Mouse (Mus musculus) subcutaneous adipose tissue, adult 2 months (tissue): ENCODE data around the gene C030005K15Rik. TPM values are rescaled to one million over a fixed set of nuclear protein-coding genes. Genes with fewer than 3 reads are reported as not detected.

ENCODE experiments used
- polyA plus RNA-seq: library from polyadenylated mRNA; depleted of rRNA; stranded (reverse); fragments of >200 nt; gene quantifications from 2 replicates; pipeline ENCODE4 v1.2.3, GENCODE M21; 2012; ENCODE audit warnings: low replicate concordance; rRNA removed

C030005K15Rik gene
- polyA plus RNA-seq: not detected in 2 replicates

DNA sequence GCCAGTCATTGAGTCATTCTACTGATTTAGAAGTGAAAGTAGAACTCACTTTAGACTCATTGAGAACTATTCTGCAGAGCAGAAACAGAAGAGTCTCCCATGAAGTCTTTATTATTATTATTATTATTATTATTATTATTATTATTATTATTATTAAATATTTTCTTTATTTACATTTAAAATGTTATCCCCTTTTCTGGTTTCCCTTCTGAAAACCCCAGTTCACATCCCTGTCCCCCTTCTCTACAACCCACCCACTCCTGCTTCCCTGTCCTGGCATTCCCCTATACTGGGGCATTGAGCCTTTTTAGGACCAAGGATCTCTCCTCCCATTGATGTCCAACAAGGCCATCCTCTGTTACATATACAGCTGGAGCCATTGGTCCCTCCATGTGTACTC, at the start of gene C030005K15Rik:
Gene C030005K15Rik (minus strand): TSS at position 101 of the 400 bp plus-strand sequence.

DNA sequence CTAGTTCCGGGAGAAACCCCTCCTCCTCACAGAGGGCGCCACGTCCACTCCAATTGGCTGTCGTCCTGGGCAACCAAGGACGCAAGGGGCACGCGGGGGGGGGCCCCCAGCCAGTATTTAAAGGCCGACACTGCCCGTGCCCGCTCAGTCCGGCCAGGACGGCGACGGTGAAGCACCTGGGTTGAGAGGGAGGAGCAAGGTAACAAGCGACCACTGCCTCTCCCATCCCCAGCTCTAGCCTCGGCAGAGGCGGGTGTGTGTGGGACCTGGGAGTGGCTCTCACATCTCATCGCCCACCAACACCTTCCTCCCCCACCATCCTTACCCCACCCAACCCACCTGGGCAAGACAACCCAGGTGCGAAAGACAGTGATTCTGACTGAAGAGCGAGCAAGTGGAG, 33.6 kb downstream of the C030005K15Rik start, which contains the start of gene Ccer1:
Gene Ccer1 (plus strand): TSS at position 147 of the 400 bp plus-strand sequence.

Other genes starting within 250 kb of the C030005K15Rik start
- 870 and 1,320 TPM in 2 replicates for gene Dcn, start 247.1 kb downstream of the C030005K15Rik start, polyA plus RNA-seq
- 156 and 335 TPM in 2 replicates for gene Lum, start 161.6 kb downstream of the C030005K15Rik start, polyA plus RNA-seq
- gene Kera, start 119.9 kb downstream of the C030005K15Rik start, polyA plus RNA-seq: not detected in 2 replicates
- 0.14 TPM in 1 of 2 replicates, not detected in the other for gene Epyc, start 82.7 kb downstream of the C030005K15Rik start, polyA plus RNA-seq
- gene Ccer1, start 33.7 kb downstream of the C030005K15Rik start, polyA plus RNA-seq: not detected in 2 replicates